Mouse (Mus musculus) lung, embryonic 14.5 days (tissue): ENCODE measurements around the gene Rangap1. TPM values are rescaled to one million over a fixed set of nuclear protein-coding genes. Genes with fewer than 3 reads are reported as not detected.
A peak's percentile ranks its signal among the peaks of the same experiment; 100 is the strongest.

Experiments used
- ATAC-seq: fragments of 200-750 bp; cut with Nextera tagmentation; 2 replicates; pipeline ENCODE4 v1.8.0; 2017; ENCODE audit warnings: mild to moderate bottlenecking, moderate TSS enrichment, moderate library complexity; ENCODE audit not compliant: insufficient read depth
- DNase-seq: peaks from one replicate; pipeline ENCODE4 v3.0.0-alpha.2; 2015
- H3K27ac ChIP-seq: fragments of 300-500 bp; sonication (generic); 2 replicates; pipeline ENCODE4 v1.5.1; 2014; ENCODE audit warnings: low read depth, mild to moderate bottlenecking, moderate library complexity
- H3K27me3 ChIP-seq: fragments of 300-500 bp; sonication (generic); 2 replicates; pipeline ENCODE4 v1.6.1; 2014; ENCODE audit warnings: low read length, control low read depth; ENCODE audit not compliant: insufficient read depth
- H3K36me3 ChIP-seq: fragments of 300-500 bp; sonication (generic); 2 replicates; pipeline ENCODE4 v1.6.1; 2014; ENCODE audit warnings: control low read depth; ENCODE audit not compliant: insufficient read depth
- H3K4me1 ChIP-seq: fragments of 300-500 bp; sonication (generic); 2 replicates; pipeline ENCODE4 v1.6.1; 2014; ENCODE audit warnings: antibody characterized with exemption, control low read depth; ENCODE audit not compliant: insufficient read depth
- H3K4me2 ChIP-seq: fragments of 300-500 bp; sonication (generic); 2 replicates; pipeline ENCODE4 v1.6.1; 2014; ENCODE audit warnings: mild to moderate bottlenecking
- H3K4me3 ChIP-seq: fragments of 300-500 bp; sonication (generic); 2 replicates; pipeline ENCODE4 v1.5.1; 2014; ENCODE audit warnings: low read depth, low read length
- H3K9ac ChIP-seq: fragments of 300-500 bp; sonication (generic); 2 replicates; pipeline ENCODE4 v1.6.1; 2014
- H3K9me3 ChIP-seq: fragments of 300-500 bp; sonication (generic); 2 replicates; pipeline ENCODE4 v1.6.1; 2016; ENCODE audit warnings: low read depth, low read length, control low read depth
- CTCF ChIP-seq: IDR thresholded peaks from 2 replicates; pipeline ENCODE4 v1.5.1; 2016; ENCODE audit warnings: antibody characterized with exemption, low read depth
- WGBS: fragments of 180-500 bp; shearing (Covaris S2); extraction: QIAGEN DNeasy Blood & Tissue Kit; methylation state at CpG from one replicate; pipeline ENCODE4 v1.1.7; 2014; 5-methylcytosine and 5-hydroxymethylcytosine counted together
- polyA plus RNA-seq: library from polyadenylated mRNA; unstranded; fragments of >200 nt; fragmentation: Nextera tagmentation; extraction: Ambion mirVana; gene quantifications from 2 replicates; pipeline ENCODE4 v1.2.1, GENCODE M21; 2014

Gene Rangap1
- polyA plus RNA-seq, 1 experiment from 2014 or later, result 107 TPM

DNA sequence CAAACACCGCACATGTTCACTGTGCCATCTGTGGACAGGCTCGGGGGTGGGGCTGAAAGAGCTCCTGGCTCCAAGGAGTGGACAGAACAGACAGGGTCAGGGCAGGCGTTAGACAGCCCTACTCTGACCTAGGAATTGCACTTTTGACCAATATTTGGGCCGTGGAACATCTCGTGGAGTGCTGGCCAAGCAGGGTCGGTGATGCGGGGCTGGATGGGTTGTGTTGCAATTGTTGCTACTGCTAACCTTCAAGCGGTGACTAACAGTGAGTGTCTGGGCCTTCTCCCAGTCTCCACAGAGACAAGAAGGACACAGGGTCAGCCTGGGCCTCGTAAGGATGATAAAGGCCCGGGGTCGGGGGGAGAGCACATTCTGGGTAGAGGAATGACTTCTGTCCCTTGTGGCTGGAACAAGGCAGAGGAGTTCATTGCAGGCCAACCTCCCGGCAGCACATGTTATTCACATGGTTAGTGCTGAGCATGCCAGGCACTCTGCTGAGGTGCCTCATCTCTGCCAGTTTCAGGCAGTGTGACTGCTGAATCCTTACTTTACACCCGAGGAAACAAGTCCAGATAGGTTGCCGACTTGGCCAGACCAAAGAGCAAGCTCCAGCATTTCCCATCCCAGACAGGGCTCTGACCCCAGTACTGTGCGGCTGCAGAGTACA, 29.3 kb upstream of the Rangap1 start:
- Histone ChIP-seq H3K36me3 (peaks cover 91% of the 10 kb centered on the region), H3K4me3 (no peak overlapping the region), H3K9me3 (no peaks in the 10 kb centered on the region), H3K4me2 (no peak overlapping the region), H3K27me3 (no peaks in the 10 kb centered on the region), H3K9ac (no peak overlapping the region), H3K27ac (no peak overlapping the region), H3K4me1 (no peaks in the 10 kb centered on the region)
- TF ChIP-seq CTCF, result no peak
- DNase-seq (no peak), ATAC-seq (no peak)
- WGBS, result 81% methylated on average over 15 of the region's 15 CpGs

DNA sequence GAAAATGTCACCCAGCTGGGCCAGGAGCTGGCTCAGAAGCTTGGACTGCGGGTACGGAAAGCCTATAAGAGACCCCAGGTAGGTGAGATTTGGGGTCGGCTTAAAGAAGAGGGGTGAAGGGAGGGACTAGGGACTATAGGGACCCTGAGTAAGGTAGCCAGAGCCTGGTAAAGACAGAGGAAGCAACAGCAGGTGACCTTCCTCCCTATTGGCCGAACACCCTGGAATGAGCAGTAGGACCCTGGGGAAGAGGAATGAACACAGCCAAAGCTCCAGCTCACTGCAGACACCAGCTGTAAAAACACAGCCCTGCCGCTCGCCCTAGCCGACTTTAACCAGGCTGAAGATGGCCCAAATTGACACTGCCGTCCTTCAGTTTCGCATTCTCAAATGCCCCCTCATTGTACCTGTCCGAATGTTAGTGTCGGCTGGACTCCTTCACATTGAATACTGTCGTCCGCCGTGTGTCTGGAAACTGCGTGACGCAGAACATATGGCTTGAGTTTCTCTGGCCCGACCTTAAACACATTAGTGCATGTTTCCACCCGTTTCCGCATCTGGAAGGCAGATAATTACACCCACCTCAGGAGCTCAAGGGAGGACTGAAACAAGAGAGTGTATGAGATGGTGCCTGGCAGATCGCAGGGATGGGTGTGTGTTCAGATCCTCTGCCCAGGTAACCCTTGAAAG, 27.2 kb upstream of the Rangap1 start:
- 74% methylated on average over 20 of the region's 20 CpGs for WGBS
- Histone ChIP-seq H3K36me3 (peaks cover 87% of the 10 kb centered on the region), H3K9me3 (no peaks in the 10 kb centered on the region), H3K4me1 (no peaks in the 10 kb centered on the region), H3K27ac (no peak overlapping the region), H3K9ac (no peak overlapping the region), H3K27me3 (no peaks in the 10 kb centered on the region), H3K4me2 (no peak overlapping the region), H3K4me3 (no peak overlapping the region)
- ATAC-seq (no peak), DNase-seq (no peak)
- TF ChIP-seq CTCF, result no peak

DNA sequence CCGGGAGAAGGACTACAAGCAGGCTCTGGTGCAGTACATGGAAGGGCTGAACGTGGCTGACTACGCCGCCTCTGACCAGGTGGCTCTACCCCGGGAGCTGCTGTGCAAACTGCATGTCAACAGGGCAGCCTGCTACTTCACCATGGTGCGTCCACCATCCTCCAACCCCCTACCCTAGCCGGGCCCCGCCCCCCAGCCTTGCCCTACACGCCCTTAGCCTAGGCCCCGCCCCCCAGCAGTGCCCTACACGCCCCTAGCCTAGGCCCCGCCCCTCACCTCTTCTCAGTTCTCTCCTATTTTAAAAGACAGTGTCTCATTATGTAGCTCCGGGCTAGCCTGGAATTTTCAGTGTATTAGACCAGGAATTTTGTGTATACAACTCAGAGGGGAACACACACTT, 23.7 kb upstream of the Rangap1 start:
- no peak for TF ChIP-seq CTCF
- no peak; the same call in 1 of the 2 replicates for ATAC-seq
- WGBS, result 62% methylated on average over 13 of the region's 13 CpGs
- Histone ChIP-seq H3K27me3 (no peaks in the 10 kb centered on the region), H3K9ac (no peak overlapping the region), H3K36me3 (peaks cover 52% of the 10 kb centered on the region), H3K4me2 (no peak overlapping the region), H3K9me3 (no peaks in the 10 kb centered on the region), H3K4me3 (no peak overlapping the region), H3K4me1 (no peaks in the 10 kb centered on the region), H3K27ac (no peak overlapping the region)
- no peak for DNase-seq

DNA sequence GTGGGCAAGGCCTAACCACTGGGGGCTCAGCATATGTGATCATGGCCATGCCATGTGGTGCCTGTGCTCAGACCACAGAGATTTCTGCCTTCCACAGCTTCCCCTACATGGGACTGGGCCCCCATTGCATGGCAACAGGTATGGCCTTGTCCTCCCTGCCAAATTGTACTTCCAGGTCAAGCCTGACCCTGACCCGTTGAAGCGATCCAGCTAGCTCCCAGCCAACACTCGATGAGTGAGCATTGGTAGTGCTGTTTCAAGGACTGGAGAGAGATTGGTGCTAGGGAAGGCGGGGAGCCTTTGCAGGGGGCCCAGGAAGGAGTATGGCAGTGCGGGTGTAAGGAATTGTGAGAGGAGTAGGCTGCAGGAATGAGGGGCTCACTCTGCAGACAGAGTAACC, 21.1 kb upstream of the Rangap1 start:
- Histone ChIP-seq H3K4me1 (no peaks in the 10 kb centered on the region), H3K4me2 (no peak overlapping the region), H3K9me3 (no peaks in the 10 kb centered on the region), H3K4me3 (no peak overlapping the region), H3K27ac (no peak overlapping the region), H3K9ac (no peak overlapping the region), H3K36me3 (peaks cover 33% of the 10 kb centered on the region), H3K27me3 (no peaks in the 10 kb centered on the region)
- no peak for DNase-seq
- 87% methylated on average over 5 of the region's 5 CpGs for WGBS
- ATAC-seq, result no peak
- TF ChIP-seq CTCF, result no peak

DNA sequence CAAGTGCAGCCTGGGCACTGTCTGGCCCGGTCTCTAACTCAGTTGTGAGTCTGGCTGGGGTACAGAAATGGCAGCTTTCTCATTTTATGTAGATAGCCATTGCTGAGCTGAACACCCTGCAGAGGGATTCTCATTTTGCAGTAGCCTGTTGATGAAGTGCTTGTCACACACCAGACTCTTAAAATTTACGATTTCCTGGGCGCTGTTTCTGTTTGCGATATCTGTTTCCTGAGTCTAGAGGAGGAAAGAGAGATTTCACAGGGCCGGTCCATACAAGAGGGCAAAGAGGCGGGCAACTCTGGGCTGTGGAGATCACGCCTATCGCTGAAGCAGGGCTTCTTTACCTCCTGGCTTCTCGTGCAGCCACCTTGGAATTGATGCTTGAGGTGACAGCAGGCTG, 20.3 kb upstream of the Rangap1 start:
- no peak for DNase-seq
- Histone ChIP-seq H3K9ac (no peak overlapping the region), H3K27me3 (no peaks in the 10 kb centered on the region), H3K36me3 (peaks cover 33% of the 10 kb centered on the region), H3K4me2 (no peak overlapping the region), H3K27ac (no peak overlapping the region), H3K4me1 (no peaks in the 10 kb centered on the region), H3K4me3 (no peak overlapping the region), H3K9me3 (no peaks in the 10 kb centered on the region)
- ATAC-seq, result no peak
- TF ChIP-seq CTCF, result no peak
- WGBS, result 78% methylated on average over 9 of the region's 9 CpGs

DNA sequence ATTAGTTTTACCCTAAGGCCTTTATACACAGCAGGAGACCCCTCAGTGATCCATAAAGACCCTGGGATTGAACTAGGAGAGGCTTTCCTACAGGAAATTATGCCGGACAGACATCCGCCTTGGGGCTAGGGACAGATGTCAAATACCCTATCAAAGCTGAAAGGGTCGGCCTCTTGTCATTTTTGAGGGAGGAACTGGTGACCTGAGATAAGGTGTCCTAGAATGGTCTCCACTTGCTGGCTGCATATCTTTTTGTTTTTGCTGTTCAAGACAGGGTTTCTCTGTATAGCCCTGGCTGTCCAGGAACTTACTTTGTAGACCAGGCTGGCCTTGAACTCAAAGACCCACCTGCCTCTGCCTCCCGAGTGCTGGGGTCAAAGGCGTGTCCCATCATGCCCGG, 19.2 kb upstream of the Rangap1 start:
- no peak for TF ChIP-seq CTCF
- H3K36me3 ChIP-seq, result peaks cover 25% of the 10 kb centered on the region
- no peak overlapping the region for H3K4me2 ChIP-seq
- no peak overlapping the region for H3K27ac ChIP-seq
- no peaks in the 10 kb centered on the region for H3K4me1 ChIP-seq
- no peak for DNase-seq
- WGBS, result 86% methylated on average over 6 of the region's 6 CpGs
- H3K9ac ChIP-seq, result no peak overlapping the region
- H3K4me3 ChIP-seq, result no peak overlapping the region
- H3K9me3 ChIP-seq, result no peaks in the 10 kb centered on the region
- no peak for ATAC-seq
- no peaks in the 10 kb centered on the region for H3K27me3 ChIP-seq

DNA sequence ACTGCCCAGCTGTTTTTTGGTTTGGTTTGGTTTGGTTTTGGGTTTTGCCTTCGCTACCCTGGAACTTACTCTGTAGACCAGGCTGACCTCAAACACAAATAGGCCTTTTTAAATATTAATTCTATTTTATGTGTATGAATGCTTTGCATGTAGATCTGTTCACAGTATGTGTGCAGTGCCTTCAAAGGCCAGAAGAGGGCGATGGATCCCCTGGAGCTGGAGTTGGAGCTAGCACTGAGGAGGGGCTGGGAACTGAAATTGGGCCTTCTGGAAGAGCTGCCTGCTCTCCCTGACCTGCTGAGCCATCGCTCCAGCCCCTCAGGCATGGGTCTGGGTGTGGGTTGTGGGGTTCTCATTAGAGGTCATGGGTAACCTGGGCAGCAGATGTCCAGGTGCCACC, 16.6 kb upstream of the Rangap1 start:
- Histone ChIP-seq H3K27me3 (no peaks in the 10 kb centered on the region), H3K27ac (no peak overlapping the region), H3K4me1 (no peaks in the 10 kb centered on the region), H3K9me3 (no peaks in the 10 kb centered on the region), H3K9ac (no peak overlapping the region), H3K4me2 (no peak overlapping the region), H3K36me3 (peaks cover 8% of the 10 kb centered on the region; the same call in 1 of the 2 replicates), H3K4me3 (no peak overlapping the region)
- DNase-seq (no peak), ATAC-seq (no peak)
- 85% methylated on average over 3 of the region's 3 CpGs for WGBS
- TF ChIP-seq CTCF, result peak; percentile 30
